Mouse (Mus musculus): ENCODE results near the gene Scn1b. TPM values are rescaled to one million over a fixed set of nuclear protein-coding genes. Genes with fewer than 3 reads are reported as not detected.

Gene Scn1b
- total RNA-seq, 2 experiments from 2014 or later: 924 to 953 TPM

- DNase-seq (ENCODE audit: low spot score): no peak
Observed at GRCm38 (mm10) chr7:31117465-31117864, 9.3 kb downstream of the Scn1b start.

GRCm38 (mm10) chr7:31116721-31117145 lies 10.1 kb downstream of the Scn1b start:
- DNase-seq (ENCODE audit: low spot score): no peak

GRCm38 (mm10) chr7:31115587-31116043 lies 11.2 kb downstream of the Scn1b start:
- DNase-seq (ENCODE audit: low spot score): peak; percentile 80

- no peak for DNase-seq (ENCODE audit: low spot score)
Observed at GRCm38 (mm10) chr7:31115182-31115581, 11.6 kb downstream of the Scn1b start, which contains the start of gene Hpn. Gene Hpn (minus strand): TSS chr7:31115290.

GRCm38 (mm10) chr7:31114646-31115045 lies 12.2 kb downstream of the Scn1b start:
- DNase-seq (ENCODE audit: low spot score): no peak

- no peak for DNase-seq (ENCODE audit: low spot score)
Observed at GRCm38 (mm10) chr7:31113800-31114199, 13.0 kb downstream of the Scn1b start.

- DNase-seq (ENCODE audit: low spot score): no peak
Observed at GRCm38 (mm10) chr7:31112036-31112435, 14.8 kb downstream of the Scn1b start.

- no peak for DNase-seq (ENCODE audit: low spot score)
Observed at GRCm38 (mm10) chr7:31110861-31111385, 15.9 kb downstream of the Scn1b start.

- DNase-seq (ENCODE audit: low spot score): no peak
Observed at GRCm38 (mm10) chr7:31109796-31110195, 17.0 kb downstream of the Scn1b start.

- DNase-seq (ENCODE audit: low spot score): peak; percentile 38
Observed at GRCm38 (mm10) chr7:31109091-31109490, 17.7 kb downstream of the Scn1b start.

- no peak for DNase-seq (ENCODE audit: low spot score)
Observed at GRCm38 (mm10) chr7:31107781-31108180, 19.0 kb downstream of the Scn1b start.

GRCm38 (mm10) chr7:31106166-31106565 lies 20.6 kb downstream of the Scn1b start:
- DNase-seq (ENCODE audit: low spot score): no peak

- DNase-seq (ENCODE audit: low spot score): peak; percentile 72
Observed at GRCm38 (mm10) chr7:31105061-31105768, 21.6 kb downstream of the Scn1b start.

GRCm38 (mm10) chr7:31100786-31101185 lies 26.0 kb downstream of the Scn1b start:
- DNase-seq (ENCODE audit: low spot score): no peak

- DNase-seq (ENCODE audit: low spot score): no peak
Observed at GRCm38 (mm10) chr7:31099612-31099982, 27.2 kb downstream of the Scn1b start.

- no peak for DNase-seq (ENCODE audit: low spot score)
Observed at GRCm38 (mm10) chr7:31098697-31099611, 27.8 kb downstream of the Scn1b start.

- peak; percentile 92 for DNase-seq (ENCODE audit: low spot score)
Observed at GRCm38 (mm10) chr7:31097583-31098248, 29.1 kb downstream of the Scn1b start.

- DNase-seq (ENCODE audit: low spot score): no peak
Observed at GRCm38 (mm10) chr7:31096892-31097564, 29.8 kb downstream of the Scn1b start.

- DNase-seq (ENCODE audit: low spot score): no peak
Observed at GRCm38 (mm10) chr7:31094774-31095501, 31.9 kb downstream of the Scn1b start.

- DNase-seq (ENCODE audit: low spot score): no peak
Observed at GRCm38 (mm10) chr7:31089721-31090120, 37.1 kb downstream of the Scn1b start.

Measured in gastrocnemius, adult 18-20 months (tissue).